Mouse (Mus musculus): Measurements from ENCODE around the gene D10Wsu102e.

DNA sequence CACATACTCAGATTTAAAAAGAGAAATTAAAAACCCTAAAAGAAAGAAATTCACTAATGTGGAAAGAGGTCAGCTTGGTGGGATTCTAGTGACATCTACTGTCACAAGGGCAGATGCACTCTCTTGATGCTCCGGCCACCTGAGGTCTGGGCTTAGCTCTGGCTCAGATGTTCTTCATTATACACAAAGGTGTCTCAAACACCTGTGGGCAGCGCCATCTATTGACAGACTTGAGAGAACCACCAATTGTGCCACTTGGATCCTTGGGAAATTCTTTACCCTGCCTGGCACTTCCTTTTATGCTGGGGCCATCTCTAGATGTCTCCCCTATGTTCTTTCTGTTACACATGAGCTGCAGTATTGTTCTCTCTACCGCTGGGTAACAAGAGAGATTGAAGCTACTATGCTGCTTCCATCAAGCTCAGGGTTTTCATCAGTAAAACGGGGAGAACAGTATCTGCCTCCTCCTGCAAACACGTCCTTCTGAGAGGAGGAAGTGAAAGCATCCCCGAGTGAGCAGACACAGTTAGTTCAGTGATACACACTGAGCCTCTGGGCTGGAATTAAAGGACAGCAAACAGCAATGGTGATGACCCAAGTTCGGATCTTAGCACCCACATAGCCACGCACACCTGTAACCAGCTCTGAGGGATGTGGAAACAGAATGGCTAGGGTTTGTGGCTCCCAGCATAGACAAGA, 149.1 kb downstream of the D10Wsu102e start:
- peak; percentile 13; the same call in 1 of the 2 replicates for TF ChIP-seq CTCF (IDR thresholded peaks at IDR 0.05; ENCODE audit: borderline replicate concordance, extremely low read depth, insufficient read depth, insufficient read length)
- TF ChIP-seq POLR2A (IDR thresholded peaks at IDR 0.05; ENCODE audit: borderline replicate concordance, extremely low read depth, insufficient read depth, insufficient read length, poor library complexity, severe bottlenecking) = no peak
